Mouse (Mus musculus) T-helper 1 cell (primary cell): ENCODE results near the gene Defb28.

Experiments used
- in situ Hi-C: fragments of 300-600 bp; cut with MboI, MseI; formaldehyde crosslinking; loops from one replicate; pipeline ENCODE4 v1.15.1; 2025; ENCODE audit warnings: high pct_unique_total_duplicates

Gene Defb28

DNA sequence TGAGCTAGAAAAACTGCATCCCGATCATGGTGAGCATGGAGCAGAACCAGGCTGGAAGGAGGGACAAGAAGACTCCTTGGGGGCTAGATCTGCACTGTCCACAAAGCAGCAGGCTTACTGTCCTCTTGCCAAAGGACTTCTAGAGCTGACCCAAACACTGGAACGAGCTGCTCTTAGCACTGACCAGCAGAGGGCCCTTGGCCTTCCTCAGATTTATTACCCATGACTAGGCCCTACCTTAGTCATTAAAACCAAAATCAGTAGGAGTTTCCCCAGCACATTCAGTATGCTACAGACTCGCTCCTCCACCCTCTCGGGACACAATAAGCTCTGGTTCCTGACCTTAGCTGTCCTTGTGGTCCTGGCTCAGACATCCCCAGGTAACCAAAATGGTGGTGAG is at the start of gene Defb28:
Gene Defb28 (plus strand): TSS at position 275 of the 400 bp plus-strand sequence.
- in situ Hi-C loops = no loop called here

DNA sequence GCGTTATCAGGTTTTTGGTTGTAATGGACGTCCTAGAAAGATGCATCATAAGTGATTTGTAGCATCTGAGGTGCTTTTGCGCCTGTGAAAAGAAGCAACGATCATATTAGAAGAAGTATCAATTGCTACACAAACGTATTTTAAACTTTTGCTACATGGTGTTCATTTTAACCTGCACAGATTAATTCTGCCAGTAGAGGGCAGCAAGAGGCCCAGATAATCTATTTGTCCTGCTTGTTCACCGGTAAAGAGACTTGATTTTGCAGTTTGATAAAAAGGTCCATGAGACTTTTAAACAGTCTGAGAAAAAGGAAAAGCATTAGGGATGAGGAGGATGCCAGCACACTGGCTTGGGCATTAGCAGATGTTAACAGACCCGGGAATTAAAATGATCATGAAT is 47.1 kb upstream of the Defb28 start:
- in situ Hi-C loops = no loop called here

GRCm38 (mm10) chr2:152472434-152472833 is 45.6 kb upstream of the Defb28 start:
- in situ Hi-C loops = no loop called here

GRCm38 (mm10) chr2:152476763-152477162 is 41.3 kb upstream of the Defb28 start, which contains the start of gene Defb20:
Gene Defb20 (plus strand): TSS chr2:152477063.
- in situ Hi-C loops = no loop called here

DNA sequence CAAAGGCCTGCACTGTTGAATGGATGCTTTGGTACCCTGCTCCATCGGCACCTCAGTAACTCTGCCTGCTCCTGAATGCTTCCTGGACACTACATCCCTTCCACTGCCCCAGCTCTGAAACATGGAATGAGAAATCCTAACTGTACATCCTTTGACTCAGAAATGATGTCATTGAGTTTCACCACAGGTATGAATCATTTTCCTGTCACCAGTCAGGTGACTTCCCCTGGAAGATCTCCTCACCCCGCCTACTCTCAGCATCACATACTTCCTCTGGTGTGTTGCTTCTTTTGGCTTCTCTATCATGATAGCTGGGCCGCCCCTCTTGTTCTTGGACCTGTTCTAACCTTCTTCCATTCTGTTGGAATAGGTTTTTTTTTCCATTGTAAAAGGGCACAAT is 37.2 kb upstream of the Defb28 start:
- in situ Hi-C loops = no loop called here

DNA sequence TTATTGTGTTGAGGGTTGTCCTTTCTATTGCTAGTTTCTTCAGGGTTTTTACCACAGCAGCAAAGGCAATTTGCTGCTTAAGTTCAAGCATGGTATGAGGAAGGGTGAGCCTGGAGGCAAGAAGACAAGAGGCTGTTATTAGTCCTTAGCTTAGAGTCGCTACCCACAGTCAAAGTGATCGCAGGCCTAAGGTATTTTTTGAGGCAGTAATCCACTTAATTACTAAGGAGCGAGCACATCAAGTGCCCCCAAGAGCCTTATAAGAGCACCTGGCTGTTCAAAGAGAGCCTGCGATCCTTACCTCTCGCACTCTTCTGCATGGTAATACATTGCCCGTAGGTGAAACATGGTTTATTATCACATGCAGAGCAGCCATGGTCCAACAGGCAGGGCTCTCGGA is 36.3 kb upstream of the Defb28 start:
- in situ Hi-C loops = no loop called here

DNA sequence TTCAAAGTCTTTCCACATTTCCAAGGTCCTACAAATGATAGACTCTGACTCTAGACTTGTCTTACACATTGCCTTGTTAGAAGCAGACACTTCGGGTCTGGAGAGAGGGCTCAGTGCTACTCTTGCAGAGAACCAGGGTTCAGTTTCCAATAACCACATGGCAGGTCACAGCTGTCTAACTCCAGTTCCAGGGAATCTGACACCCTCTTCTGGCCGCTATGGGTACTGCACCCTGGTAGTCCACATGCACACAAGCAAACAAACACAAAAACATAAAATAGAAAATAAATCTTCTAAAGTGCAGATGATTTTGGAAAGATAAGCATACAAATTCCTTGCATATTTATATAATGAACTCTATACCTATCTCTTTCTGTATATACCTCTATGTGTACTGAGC is 31.0 kb upstream of the Defb28 start:
- in situ Hi-C loops = no loop called here

GRCm38 (mm10) chr2:152490038-152490437 is 28.0 kb upstream of the Defb28 start, which contains the start of gene Defb22:
Gene Defb22 (minus strand): TSS chr2:152490138.
- in situ Hi-C loops = no loop called here

- in situ Hi-C loops = no loop called here
Observed at GRCm38 (mm10) chr2:152493151-152493550, 24.9 kb upstream of the Defb28 start.

DNA sequence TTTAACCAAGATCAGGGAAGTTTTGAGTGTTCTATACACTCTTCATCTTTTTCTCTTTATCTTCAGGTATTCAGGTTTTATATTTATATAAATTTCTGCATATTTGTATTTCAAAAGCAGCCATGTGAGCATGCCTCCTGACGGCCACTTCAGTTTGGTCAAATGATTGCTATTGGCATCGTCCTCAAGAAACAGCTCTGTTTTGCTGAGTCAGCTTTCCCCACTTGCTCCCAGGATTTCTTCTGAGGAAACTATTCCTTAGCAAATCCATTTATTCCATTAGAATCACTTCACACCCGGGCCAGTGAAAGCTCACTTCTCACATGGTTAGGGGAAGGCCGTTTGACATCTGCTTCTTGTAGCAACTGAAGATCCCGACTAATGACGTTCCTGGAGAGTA is 20.0 kb upstream of the Defb28 start:
- in situ Hi-C loops = no loop called here

- in situ Hi-C loops = no loop called here
Observed at GRCm38 (mm10) chr2:152500204-152500862, 17.7 kb upstream of the Defb28 start.

- in situ Hi-C loops = no loop called here
Observed at GRCm38 (mm10) chr2:152500863-152501229, 17.2 kb upstream of the Defb28 start.

DNA sequence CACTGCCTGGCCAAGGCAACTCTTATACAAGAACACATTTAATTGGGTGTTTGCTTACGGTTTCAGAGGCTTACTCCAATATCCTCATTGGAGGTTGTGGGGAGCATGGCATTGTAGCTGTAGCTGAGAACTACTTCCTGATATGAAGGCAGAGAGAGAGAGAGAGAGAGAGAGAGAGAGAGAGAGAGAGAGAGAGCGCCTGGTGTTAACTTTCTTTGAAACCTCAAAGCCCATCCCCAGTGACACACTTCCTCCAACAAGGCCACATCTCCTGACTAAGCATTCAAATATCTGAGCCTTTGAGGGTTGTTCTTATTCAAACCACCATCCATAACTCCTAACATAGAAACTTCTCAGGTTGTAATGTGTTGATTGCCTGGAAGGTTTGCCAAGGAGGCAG is 14.1 kb upstream of the Defb28 start:
- in situ Hi-C loops = no loop called here

DNA sequence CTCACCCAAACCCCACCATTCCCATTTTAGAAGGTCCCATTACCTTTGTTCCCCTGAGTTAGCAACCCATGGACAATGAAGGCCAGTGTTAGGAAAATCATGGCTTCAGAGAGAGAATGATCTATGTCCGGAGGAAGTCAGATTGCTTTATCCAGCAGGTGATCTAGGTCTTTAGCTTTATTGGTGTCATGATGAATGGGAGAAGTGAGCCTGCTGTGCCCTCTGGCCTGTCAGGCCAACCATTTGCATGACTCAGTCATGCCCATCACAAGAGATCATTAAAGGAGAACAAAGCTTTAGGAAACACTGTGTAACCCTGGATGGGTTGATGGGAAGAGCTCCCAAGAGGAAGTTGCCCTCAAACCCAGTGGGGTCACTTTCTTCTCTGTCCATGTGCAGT is 6.5 kb upstream of the Defb28 start, which contains the start of gene Defb26:
Gene Defb26 (minus strand): TSS at position 101 of the 400 bp plus-strand sequence.
- in situ Hi-C loops = no loop called here

DNA sequence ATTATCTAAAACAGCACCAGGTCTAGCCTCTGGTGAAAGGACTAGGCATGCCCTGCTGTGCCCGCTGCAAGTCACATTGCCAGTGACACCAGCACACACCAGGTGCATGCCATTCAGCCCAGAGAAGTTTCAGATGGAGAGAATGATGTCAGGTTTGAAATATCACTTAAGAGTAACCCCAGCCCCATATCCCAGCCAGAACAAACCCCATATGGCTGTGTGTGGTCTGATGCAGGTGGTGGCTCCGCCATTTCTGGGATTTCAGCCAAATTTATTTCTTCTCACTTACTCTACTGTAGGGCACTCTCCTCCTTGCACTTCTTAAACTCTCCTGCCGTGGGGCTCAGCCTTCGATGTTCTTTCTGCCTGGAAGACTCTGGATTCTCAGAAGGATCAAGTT is 2.0 kb upstream of the Defb28 start:
- in situ Hi-C loops = no loop called here

GRCm38 (mm10) chr2:152539944-152540710 is 22.1 kb downstream of the Defb28 start, which contains the start of gene Defb29:
Gene Defb29 (minus strand): TSS chr2:152540098.
- in situ Hi-C loops = no loop called here

- in situ Hi-C loops = no loop called here
Observed at GRCm38 (mm10) chr2:152541979-152542378, 23.9 kb downstream of the Defb28 start.

DNA sequence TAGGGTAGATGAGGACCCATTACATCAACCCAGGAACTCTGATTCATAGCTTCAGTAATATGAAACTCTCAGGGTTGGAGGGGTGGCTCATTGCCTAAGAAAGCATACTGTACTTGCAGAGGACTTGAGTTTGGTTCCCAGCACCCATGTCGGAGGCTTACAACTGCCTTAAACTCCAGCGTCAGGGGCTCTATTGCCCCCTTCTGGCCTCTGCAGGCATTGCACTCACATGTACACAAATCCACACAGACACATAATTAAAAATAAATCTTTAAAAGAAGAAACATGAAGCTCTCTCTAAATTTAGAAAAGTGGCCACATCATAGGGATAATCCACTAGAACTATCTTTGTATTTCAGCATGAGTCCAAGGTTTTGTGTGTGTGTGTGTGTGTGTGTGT is 24.8 kb downstream of the Defb28 start:
- in situ Hi-C loops = no loop called here

DNA sequence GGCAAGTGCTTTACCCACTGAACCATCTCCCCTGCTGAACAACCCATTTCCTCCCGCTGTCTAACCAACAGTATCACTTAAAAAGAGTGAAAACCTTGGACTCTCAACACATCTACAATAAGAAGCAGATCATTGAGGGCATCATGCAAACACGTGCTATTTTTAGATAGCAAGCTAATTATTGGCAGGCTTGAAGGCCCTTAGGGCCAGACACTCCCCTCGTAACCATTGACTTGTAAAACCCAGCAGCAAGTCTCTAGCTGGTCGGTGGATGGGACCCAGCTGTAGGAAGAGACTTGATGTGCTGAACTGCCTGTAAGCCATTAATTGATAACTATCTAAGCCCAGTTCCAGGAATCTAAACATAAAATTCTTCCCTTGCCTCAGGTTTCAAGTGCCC is 25.4 kb downstream of the Defb28 start:
- in situ Hi-C loops = no loop called here

- in situ Hi-C loops = no loop called here
Observed at GRCm38 (mm10) chr2:152544691-152545090, 26.6 kb downstream of the Defb28 start.

- in situ Hi-C loops = no loop called here
Observed at GRCm38 (mm10) chr2:152548124-152548523, 30.1 kb downstream of the Defb28 start.

- in situ Hi-C loops = loop anchor here (5.0 kb wide), 1 partner anchor 107 kb away; no protein-coding TSS in a partner anchor
Observed at GRCm38 (mm10) chr2:152553774-152554423, 35.8 kb downstream of the Defb28 start.
